Mouse (Mus musculus) ES-Bruce4 (cell line): ENCODE measurements around the gene Aqp9. TPM values are rescaled to one million over a fixed set of nuclear protein-coding genes. Genes with fewer than 3 reads are reported as not detected.

Experiments used
- H3K27ac ChIP-seq: 2 replicates; pipeline ENCODE4 v1.5.1; 2012; ENCODE audit warnings: low read length, inconsistent platforms; ENCODE audit not compliant: insufficient read depth
- H3K27me3 ChIP-seq: 2 replicates; pipeline ENCODE4 v1.6.1; 2012; ENCODE audit warnings: mild to moderate bottlenecking, low read length, inconsistent platforms; ENCODE audit not compliant: control insufficient read depth, poor library complexity, insufficient read depth, severe bottlenecking
- H3K36me3 ChIP-seq: 2 replicates; pipeline ENCODE4 v1.6.1; 2012; ENCODE audit warnings: inconsistent platforms, mild to moderate bottlenecking, low read length, moderate library complexity; ENCODE audit not compliant: control insufficient read depth, poor library complexity, insufficient read depth, severe bottlenecking
- H3K4me1 ChIP-seq: one replicate; pipeline ENCODE4 v1.8.1; 2011; ENCODE audit warnings: low read length; ENCODE audit not compliant: control insufficient read depth, insufficient read depth
- H3K4me3 ChIP-seq: 2 replicates; pipeline ENCODE4 v1.5.1; 2011; ENCODE audit warnings: low read depth, mild to moderate bottlenecking, low read length
- H3K9ac ChIP-seq: 2 replicates; pipeline ENCODE4 v1.6.1; 2012; ENCODE audit warnings: low read depth, mild to moderate bottlenecking, inconsistent platforms; ENCODE audit not compliant: poor library complexity, severe bottlenecking
- H3K9me3 ChIP-seq: replicated peaks from 2 replicates; pipeline ENCODE4 v1.6.1; 2012; ENCODE audit warnings: mild to moderate bottlenecking, low read length, inconsistent platforms; ENCODE audit not compliant: control insufficient read depth, poor library complexity, insufficient read depth, severe bottlenecking
- CTCF ChIP-seq: IDR thresholded peaks from one replicate; pipeline ENCODE4 v1.8.1; 2011; ENCODE audit warnings: low read depth, low read length
- EP300 ChIP-seq: IDR thresholded peaks from 2 replicates; pipeline ENCODE4 v1.6.1; 2011; ENCODE audit warnings: low read depth, low read length; ENCODE audit not compliant: insufficient read depth
- POLR2A ChIP-seq: IDR thresholded peaks from one replicate; pipeline ENCODE4 v1.8.1; 2011; ENCODE audit warnings: low read length; ENCODE audit not compliant: insufficient read depth
- polyA plus RNA-seq: library from polyadenylated mRNA; stranded (reverse); fragments of >200 nt; gene quantifications from 2 replicates; pipeline ENCODE4 v1.2.4, GENCODE M21; 2011; ENCODE audit warnings: low read depth; ENCODE audit not compliant: missing spikeins, insufficient read depth, insufficient read length

Gene Aqp9
- polyA plus RNA-seq, 1 experiment: not detected

GRCm38 (mm10) chr9:71076201-71076648, 92.3 kb downstream of the Aqp9 start:
- no peak overlapping the region for H3K27ac ChIP-seq
- no peak for TF ChIP-seq EP300
- no peak for TF ChIP-seq CTCF
- TF ChIP-seq POLR2A: no peak
- H3K36me3 ChIP-seq: no peaks in the 10 kb centered on the region
- no peak overlapping the region for H3K4me3 ChIP-seq
- no peaks in the 10 kb centered on the region for H3K4me1 ChIP-seq
- no peaks in the 10 kb centered on the region for H3K27me3 ChIP-seq
- no peaks in the 10 kb centered on the region for H3K9me3 ChIP-seq
- H3K9ac ChIP-seq: no peak overlapping the region

GRCm38 (mm10) chr9:71073831-71074230, 94.7 kb downstream of the Aqp9 start:
- H3K9ac ChIP-seq: no peak overlapping the region
- no peak for TF ChIP-seq POLR2A
- TF ChIP-seq CTCF: peak; percentile 54
- TF ChIP-seq EP300: no peak
- no peaks in the 10 kb centered on the region for H3K4me1 ChIP-seq
- no peak overlapping the region for H3K4me3 ChIP-seq
- no peaks in the 10 kb centered on the region for H3K27me3 ChIP-seq
- no peaks in the 10 kb centered on the region for H3K9me3 ChIP-seq
- H3K36me3 ChIP-seq: no peaks in the 10 kb centered on the region
- no peak overlapping the region for H3K27ac ChIP-seq

GRCm38 (mm10) chr9:71073076-71073475, 95.4 kb downstream of the Aqp9 start:
- H3K9ac ChIP-seq: no peak overlapping the region
- H3K9me3 ChIP-seq: no peaks in the 10 kb centered on the region
- no peak overlapping the region for H3K4me3 ChIP-seq
- H3K36me3 ChIP-seq: no peaks in the 10 kb centered on the region
- TF ChIP-seq EP300 (no peak), POLR2A (no peak), CTCF (no peak)
- no peaks in the 10 kb centered on the region for H3K4me1 ChIP-seq
- no peaks in the 10 kb centered on the region for H3K27me3 ChIP-seq
- H3K27ac ChIP-seq: no peak overlapping the region

- TF ChIP-seq EP300 (no peak), CTCF (no peak), POLR2A (no peak)
- Histone ChIP-seq H3K4me1 (no peaks in the 10 kb centered on the region), H3K27ac (no peak overlapping the region), H3K36me3 (no peaks in the 10 kb centered on the region), H3K4me3 (no peak overlapping the region), H3K9ac (no peak overlapping the region), H3K9me3 (no peaks in the 10 kb centered on the region), H3K27me3 (no peaks in the 10 kb centered on the region)
Observed at GRCm38 (mm10) chr9:71072502-71072901, 96.0 kb downstream of the Aqp9 start.

GRCm38 (mm10) chr9:71071581-71072330, 96.7 kb downstream of the Aqp9 start:
- H3K9ac ChIP-seq: no peak overlapping the region

GRCm38 (mm10) chr9:71070628-71071027, 97.9 kb downstream of the Aqp9 start:
- Histone ChIP-seq H3K27ac (no peak overlapping the region), H3K9me3 (no peaks in the 10 kb centered on the region), H3K9ac (no peak overlapping the region), H3K4me3 (no peak overlapping the region), H3K4me1 (no peaks in the 10 kb centered on the region), H3K36me3 (no peaks in the 10 kb centered on the region), H3K27me3 (no peaks in the 10 kb centered on the region)
- TF ChIP-seq EP300: no peak
- TF ChIP-seq CTCF: no peak
- no peak for TF ChIP-seq POLR2A

More at GRCm38 (mm10) chr9:71071581-71072330, 96.7 kb downstream of the Aqp9 start:
- H3K4me1 ChIP-seq: no peaks in the 10 kb centered on the region
- H3K9me3 ChIP-seq: no peaks in the 10 kb centered on the region
- TF ChIP-seq POLR2A (no peak), EP300 (no peak), CTCF (no peak)
- no peak overlapping the region for H3K27ac ChIP-seq
- H3K4me3 ChIP-seq: no peak overlapping the region
- H3K27me3 ChIP-seq: no peaks in the 10 kb centered on the region
- H3K36me3 ChIP-seq: no peaks in the 10 kb centered on the region
